Mouse (Mus musculus) lung, postnatal 0 days (tissue): ENCODE results near the gene Mlst8.

Experiments used
- CTCF ChIP-seq: IDR thresholded peaks from 2 replicates; pipeline ENCODE4 v1.5.1; 2016; ENCODE audit warnings: antibody characterized with exemption, mild to moderate bottlenecking
- EP300 ChIP-seq: IDR thresholded peaks from 2 replicates; pipeline ENCODE4 v1.6.1; 2016; ENCODE audit warnings: antibody characterized with exemption, mild to moderate bottlenecking, control low read depth

DNA sequence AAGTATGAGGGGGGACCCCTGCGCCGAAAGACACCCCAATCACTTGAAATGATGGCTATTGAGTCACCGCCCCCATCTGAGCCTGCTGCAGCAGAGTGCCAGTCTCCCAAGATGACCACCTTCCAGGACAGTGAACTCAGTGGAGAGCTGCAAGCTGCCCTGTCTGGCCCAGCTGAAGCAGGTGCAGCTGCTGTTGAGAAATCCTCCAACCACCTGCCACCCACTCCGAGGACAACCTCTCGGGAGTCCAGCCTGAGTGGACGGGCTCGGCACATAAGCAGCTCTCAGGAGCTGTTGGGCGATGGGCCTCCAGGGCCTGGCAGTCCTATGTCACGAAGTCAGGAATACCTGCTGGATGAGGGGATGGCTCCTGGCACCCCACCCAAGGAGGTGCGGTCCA, 25.2 kb upstream of the Mlst8 start:
- TF ChIP-seq CTCF (no peak), EP300 (no peak)
